19 mouse cellular contexts compared by ENCODE assay signal in the genomic region with DNA sequence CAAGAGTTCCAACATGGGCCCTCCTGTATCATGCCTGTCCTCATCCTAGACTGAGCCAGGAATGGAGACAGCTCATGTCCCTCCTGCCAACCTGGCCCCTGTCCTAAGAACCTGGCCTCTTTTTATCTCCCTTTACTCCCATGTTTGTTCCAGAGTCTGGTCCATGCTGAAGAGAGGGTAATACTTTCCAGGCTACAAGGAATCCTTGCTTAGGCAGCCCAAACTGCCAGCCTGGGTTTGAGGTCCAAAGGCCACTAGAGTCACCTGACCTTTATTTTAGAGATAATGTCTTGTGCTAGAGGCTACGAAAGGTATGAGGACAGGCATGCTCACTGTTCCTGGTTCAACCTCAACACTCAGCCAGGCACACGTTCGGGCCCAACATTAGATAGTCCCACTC. TPM values are rescaled to one million over a fixed set of nuclear protein-coding genes. Genes with fewer than 3 reads are reported as not detected.
A peak's percentile ranks its signal among the peaks of the same experiment; 100 is the strongest.
DNase-seq lines count a peak whose midpoint lies in the region; ATAC-seq and TF ChIP-seq lines count a peak whose summit lies in the region.
"Had no signal": no experiment of that assay in that cellular context is flagged by ENCODE, and none has a peak within 500 bp of the region (broad histone marks: within the 10 kb centered on the region; RNA-seq: fewer than 3 reads in every experiment).

No protein-coding gene starts in this region.

- H3K79me2 ChIP-seq in liver, adult 2 months (ENCODE audit: control insufficient read depth, insufficient read depth, low read length) = no peaks in the 10 kb centered on the region

- no peaks in the 10 kb centered on the region; the same call in 1 of the 2 replicates for H3K4me1 ChIP-seq in kidney, adult 2 months (ENCODE audit: control insufficient read depth, insufficient read depth, low read length)
- H3K4me1 ChIP-seq in kidney, embryonic 15.5 days = no peaks in the 10 kb centered on the region
- no peaks in the 10 kb centered on the region for H3K4me1 ChIP-seq in liver, adult 2 months (ENCODE audit: control insufficient read depth, insufficient read depth, low read length)
- H3K4me1 ChIP-seq in intestine, embryonic 16.5 days (ENCODE audit: control insufficient read depth, insufficient read depth, low read length) = peaks cover 2% of the 10 kb centered on the region; the same call in 1 of the 2 replicates
- H3K4me1 ChIP-seq: embryonic facial prominence, embryonic 12.5 days; heart, embryonic 15.5 days had no signal

- no peak overlapping the region for H3K4me2 ChIP-seq in kidney, embryonic 15.5 days
- no peak overlapping the region for H3K4me2 ChIP-seq in intestine, embryonic 16.5 days (ENCODE audit: low read depth, low read length)
- H3K4me2 ChIP-seq: embryonic facial prominence, embryonic 12.5 days; heart, embryonic 11.5 days; heart, embryonic 15.5 days had no signal

- no peak for TF ChIP-seq POLR2A in kidney, adult 2 months (IDR thresholded peaks at IDR 0.05; ENCODE audit: low read depth, low read length)
- no peak for TF ChIP-seq POLR2A in liver, adult 2 months (IDR thresholded peaks at IDR 0.05; ENCODE audit: extremely low read depth, insufficient read depth, low read length)

- no peak overlapping the region for H3K4me3 ChIP-seq in kidney, adult 2 months (ENCODE audit: insufficient read depth, low read depth, low read length)
- no peak overlapping the region for H3K4me3 ChIP-seq in kidney, embryonic 15.5 days (replicated peaks)
- H3K4me3 ChIP-seq in liver, adult 2 months (ENCODE audit: insufficient read depth, low read depth, low read length) = no peak overlapping the region
- H3K4me3 ChIP-seq in intestine, embryonic 16.5 days (ENCODE audit: low read length) = no peak overlapping the region
- H3K4me3 ChIP-seq: embryonic facial prominence, embryonic 12.5 days; heart, adult 2 months; heart, embryonic 15.5 days had no signal

- H3K9me3 ChIP-seq in kidney, embryonic 15.5 days (replicated peaks) = no peaks in the 10 kb centered on the region
- no peaks in the 10 kb centered on the region for H3K9me3 ChIP-seq in intestine, embryonic 16.5 days (ENCODE audit: control insufficient read depth, low read length)
- H3K9me3 ChIP-seq: embryonic facial prominence, embryonic 12.5 days; heart, embryonic 15.5 days had no signal

- H3K27ac ChIP-seq in kidney, adult 2 months (ENCODE audit: insufficient read depth, low read depth, low read length) = no peak overlapping the region
- H3K27ac ChIP-seq in kidney, embryonic 15.5 days = no peak overlapping the region
- no peak overlapping the region for H3K27ac ChIP-seq in liver, adult 2 months (replicated peaks; ENCODE audit: insufficient read depth, low read depth, low read length)
- H3K27ac ChIP-seq in intestine, embryonic 16.5 days (ENCODE audit: low read length) = peak overlapping the region; percentile 48
- H3K27ac ChIP-seq: embryonic facial prominence, embryonic 12.5 days; heart, adult 2 months; heart, embryonic 15.5 days had no signal

- no peaks in the 10 kb centered on the region for H3K36me3 ChIP-seq in kidney, adult 2 months (ENCODE audit: control insufficient read depth, insufficient read depth, low read length)
- peaks cover 96% of the 10 kb centered on the region for H3K36me3 ChIP-seq in kidney, embryonic 15.5 days
- peaks cover 23% of the 10 kb centered on the region for H3K36me3 ChIP-seq in liver, adult 2 months (ENCODE audit: control insufficient read depth, insufficient read depth, low read length)
- H3K36me3 ChIP-seq in intestine, embryonic 16.5 days (ENCODE audit: control insufficient read depth, insufficient read depth, low read length) = peaks cover 26% of the 10 kb centered on the region

- WGBS in kidney, adult 2 months = 76% methylated on average over 3 of the region's 3 CpGs
- 93% methylated on average over 3 of the region's 3 CpGs for WGBS in kidney, embryonic 15.5 days
- WGBS in liver, adult 2 months = 65% methylated on average over 3 of the region's 3 CpGs
- 80% methylated on average over 3 of the region's 3 CpGs for WGBS in intestine, embryonic 16.5 days

- ATAC-seq in kidney, embryonic 15.5 days (replicated peaks; ENCODE audit: low FRiP score) = no peak
- peak; percentile 78 for ATAC-seq in intestine, embryonic 16.5 days
- ATAC-seq: forebrain, embryonic 16.5 days had no signal

- TF ChIP-seq CTCF in kidney, adult 2 months (conservative IDR thresholded peaks at IDR 0.05; ENCODE audit: insufficient read depth, insufficient read length, low read depth, low read length) = no peak
- no peak for TF ChIP-seq CTCF in liver, adult 2 months (IDR thresholded peaks at IDR 0.05; ENCODE audit: low read depth, low read length)

- DNase-seq in kidney, adult 2 months = peak; percentile 45
- peak; percentile 49 for DNase-seq in liver, adult 2 months (ENCODE audit: extremely low read depth, low read depth, low spot score)
- DNase-seq in liver = no peak
- DNase-seq in yolk sac, embryonic 10.5 days (ENCODE audit: low spot score) = peak; percentile 56
- DNase-seq in cerebellum, postnatal 25 days = no peak
- DNase-seq: adrenal gland, postnatal 10 days; cerebellum, adult 11 months; cerebellum, adult 8-10 months; cerebellum, postnatal 14 days; gastrocnemius, postnatal 14 days; heart, adult 2 months; heart, postnatal 14 days had no signal

- H3K27me3 ChIP-seq in kidney, adult 2 months (replicated peaks; ENCODE audit: control insufficient read depth, insufficient read depth, low read length) = no peaks in the 10 kb centered on the region
- H3K27me3 ChIP-seq in kidney, embryonic 15.5 days = no peaks in the 10 kb centered on the region
- H3K27me3 ChIP-seq in liver, adult 2 months (ENCODE audit: control insufficient read depth, insufficient read depth, low read length) = no peaks in the 10 kb centered on the region
- no peaks in the 10 kb centered on the region for H3K27me3 ChIP-seq in intestine, embryonic 16.5 days (replicated peaks; ENCODE audit: control insufficient read depth, insufficient read depth, low read length)
- H3K27me3 ChIP-seq: embryonic facial prominence, embryonic 12.5 days; heart, embryonic 15.5 days had no signal

- H3K9ac ChIP-seq in kidney, embryonic 15.5 days = no peak overlapping the region
- H3K9ac ChIP-seq in liver, adult 2 months (ENCODE audit: low read depth, low read length) = no peak overlapping the region
- H3K9ac ChIP-seq in intestine, embryonic 16.5 days (ENCODE audit: low read depth, low read length) = no peak overlapping the region
- H3K9ac ChIP-seq: embryonic facial prominence, embryonic 12.5 days; heart, embryonic 15.5 days had no signal

RNA-seq across cellular contexts. Expression of a gene that starts 14.1 kb away (rescaled TPM):
- polyA plus RNA-seq in kidney, adult 2 months (2012; rRNA removed) = 88.5 and 89.6 TPM in 2 replicates
- 134 and 145 TPM in 2 replicates for polyA plus RNA-seq in kidney, embryonic 15.5 days (2015; fragmentation: Nextera tagmentation; extraction: Ambion mirVana)
- total RNA-seq in liver, adult 2 months (2014; rRNA removed) = 49.7 and 55.0 TPM in 2 replicates
- polyA plus RNA-seq in liver, adult 2 months (2012; rRNA removed) = 48.0 and 48.4 TPM in 2 replicates
- polyA plus RNA-seq in intestine, embryonic 16.5 days (2015; fragmentation: Nextera tagmentation; extraction: Ambion mirVana) = 130 and 132 TPM in 2 replicates

RNA-seq across cellular contexts. Expression of a gene that starts 27.4 kb away (rescaled TPM):
- 1.6 and 2.3 TPM in 2 replicates for polyA plus RNA-seq in kidney, adult 2 months (2012; rRNA removed)
- 37.8 and 43.5 TPM in 2 replicates for polyA plus RNA-seq in kidney, embryonic 15.5 days (2015; fragmentation: Nextera tagmentation; extraction: Ambion mirVana)
- total RNA-seq in liver, adult 2 months (2014; rRNA removed) = 0.34 and 0.55 TPM in 2 replicates
- 0.43 and 0.78 TPM in 2 replicates for polyA plus RNA-seq in liver, adult 2 months (2012; rRNA removed)
- polyA plus RNA-seq in intestine, embryonic 16.5 days (2015; fragmentation: Nextera tagmentation; extraction: Ambion mirVana) = 9.1 and 9.9 TPM in 2 replicates

RNA-seq across cellular contexts. Expression of a gene that starts 28.0 kb away (rescaled TPM):
- polyA plus RNA-seq in kidney, adult 2 months (2012; rRNA removed) = 0.75 and 1.4 TPM in 2 replicates
- polyA plus RNA-seq in kidney, embryonic 15.5 days (2015; fragmentation: Nextera tagmentation; extraction: Ambion mirVana) = 57.0 and 57.7 TPM in 2 replicates
- total RNA-seq in liver, adult 2 months (2014; rRNA removed) = not detected in 2 replicates
- polyA plus RNA-seq in liver, adult 2 months (2012; rRNA removed) = 0.33 TPM in 1 of 2 replicates, not detected in the other
- polyA plus RNA-seq in intestine, embryonic 16.5 days (2015; fragmentation: Nextera tagmentation; extraction: Ambion mirVana) = 33.8 and 41.6 TPM in 2 replicates
- total RNA-seq: gastrocnemius, adult 18-20 months; gastrocnemius, postnatal 14 days; heart, adult 2 months had no signal

RNA-seq across cellular contexts. Expression of a gene that starts 35.2 kb away (rescaled TPM):
- 22.8 and 25.2 TPM in 2 replicates for polyA plus RNA-seq in kidney, adult 2 months (2012; rRNA removed)
- polyA plus RNA-seq in kidney, embryonic 15.5 days (2015; fragmentation: Nextera tagmentation; extraction: Ambion mirVana) = 94.1 and 94.2 TPM in 2 replicates
- total RNA-seq in liver, adult 2 months (2014; rRNA removed) = 50.5 and 71.5 TPM in 2 replicates
- polyA plus RNA-seq in liver, adult 2 months (2012; rRNA removed) = 70.0 and 72.3 TPM in 2 replicates
- 173 and 203 TPM in 2 replicates for polyA plus RNA-seq in intestine, embryonic 16.5 days (2015; fragmentation: Nextera tagmentation; extraction: Ambion mirVana)

RNA-seq across cellular contexts. Expression of a gene that starts 47.5 kb away (rescaled TPM):
- polyA plus RNA-seq in kidney, adult 2 months (2012; rRNA removed) = 7.5 and 8.5 TPM in 2 replicates
- 10.5 and 11.5 TPM in 2 replicates for polyA plus RNA-seq in kidney, embryonic 15.5 days (2015; fragmentation: Nextera tagmentation; extraction: Ambion mirVana)
- total RNA-seq in liver, adult 2 months (2014; rRNA removed) = 0.28 and 0.94 TPM in 2 replicates
- polyA plus RNA-seq in liver, adult 2 months (2012; rRNA removed) = 0.22 and 0.48 TPM in 2 replicates
- 41.0 and 41.5 TPM in 2 replicates for polyA plus RNA-seq in intestine, embryonic 16.5 days (2015; fragmentation: Nextera tagmentation; extraction: Ambion mirVana)

Comparison
In these comparisons a context has a peak if more than half of its experiments do, and no peak if none do; other contexts are left out.
1. DNase-seq: peak in kidney, adult 2 months (single experiment), liver, adult 2 months (single experiment) and yolk sac, embryonic 10.5 days (single experiment); none in liver (single experiment) and cerebellum, postnatal 25 days (0 of 2).
2. RNA of a gene that starts 28.0 kb away (polyA plus RNA-seq): 57.0 to 57.7 TPM in kidney, embryonic 15.5 days and 33.8 to 41.6 TPM in intestine, embryonic 16.5 days; 0.75 to 1.4 TPM in kidney, adult 2 months and 0.33 TPM in liver, adult 2 months; every median in the first group is over 10 times any median in the second.